8 mouse cellular contexts compared by ENCODE assay signal in the genomic region with DNA sequence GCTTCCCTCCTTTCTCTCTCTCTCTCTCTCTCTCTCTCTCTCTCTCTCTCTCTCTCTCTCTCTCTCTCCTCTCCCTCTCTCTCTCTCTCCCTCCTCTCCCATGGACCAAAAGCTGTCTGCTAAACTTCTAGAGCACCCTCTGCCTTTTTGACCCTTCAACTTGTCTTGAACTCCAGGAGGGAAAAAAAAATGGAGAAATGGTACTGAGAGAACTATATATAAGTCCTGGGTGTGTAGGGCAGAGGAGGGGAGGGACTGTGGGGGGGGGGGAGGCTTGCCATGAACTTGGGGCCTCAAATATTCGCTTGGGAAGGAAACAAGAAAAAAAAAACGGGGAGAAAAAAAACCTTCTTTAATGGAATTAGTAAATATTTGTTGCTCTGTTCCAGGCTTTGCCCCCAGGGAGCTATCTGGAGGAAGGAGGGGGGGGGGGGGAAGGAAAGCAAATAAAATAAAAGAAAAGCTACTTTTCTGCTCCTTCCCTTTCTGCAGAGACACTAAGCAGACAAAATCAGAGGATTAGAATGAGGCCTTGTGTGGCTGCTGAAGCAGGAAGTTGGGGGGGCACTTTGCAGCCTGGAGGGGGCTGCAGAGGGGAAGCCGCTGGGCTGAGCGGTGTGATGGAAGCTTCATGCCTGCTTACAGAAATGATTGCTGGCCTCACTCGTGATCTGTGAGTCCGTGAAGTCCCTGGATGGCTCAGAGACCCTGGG.
A peak's percentile ranks its signal among the peaks of the same experiment; 100 is the strongest.
DNase-seq lines count a peak whose midpoint lies in the region; ATAC-seq and TF ChIP-seq lines count a peak whose summit lies in the region.
"Had no signal": no experiment of that assay in that cellular context is flagged by ENCODE, and none has a peak within 500 bp of the region (broad histone marks: within the 10 kb centered on the region; RNA-seq: fewer than 3 reads in every experiment).

No protein-coding gene starts in this region.

- DNase-seq in lung, adult 2 months = no peak
- no peak for DNase-seq in heart, postnatal 0 days (ENCODE audit: low spot score)
- peak; percentile 22 to 37 for DNase-seq in thymus, postnatal 36 days
- no peak for DNase-seq in urinary bladder, postnatal 4 days (ENCODE audit: low spot score in 2 of 2)
- DNase-seq: cerebellum, postnatal 36 days had no signal

- TF ChIP-seq POLR2A in lung, adult 2 months (IDR thresholded peaks at IDR 0.05; ENCODE audit: borderline replicate concordance, extremely low read depth, low read depth, low read length) = no peak

- H3K9me3 ChIP-seq in lung, embryonic 16.5 days (ENCODE audit: control insufficient read depth, low read length) = no peaks in the 10 kb centered on the region
- H3K9me3 ChIP-seq in heart, postnatal 0 days (replicated peaks; ENCODE audit: control insufficient read depth, low read length) = no peaks in the 10 kb centered on the region; the same call in 1 of the 2 replicates
- H3K9me3 ChIP-seq in liver, embryonic 12.5 days (replicated peaks) = no peaks in the 10 kb centered on the region

- peak overlapping the region; percentile 37 for H3K27ac ChIP-seq in lung, embryonic 16.5 days (ENCODE audit: low read length)
- no peak overlapping the region for H3K27ac ChIP-seq in heart, postnatal 0 days (ENCODE audit: low read depth)
- peak overlapping the region; percentile 41; the same call in 1 of the 2 replicates for H3K27ac ChIP-seq in liver, embryonic 12.5 days

- TF ChIP-seq CTCF in lung, adult 2 months (IDR thresholded peaks at IDR 0.05; ENCODE audit: insufficient read depth, low read length) = no peak
- TF ChIP-seq CTCF in heart, postnatal 0 days (IDR thresholded peaks at IDR 0.05; ENCODE audit: low read depth) = no peak

- peak overlapping the region; percentile 23; the same call in 1 of the 2 replicates for H3K9ac ChIP-seq in lung, embryonic 16.5 days (ENCODE audit: low read length)
- H3K9ac ChIP-seq in heart, postnatal 0 days (replicated peaks; ENCODE audit: low read depth, low read length) = 0 out of 2 replicates have a peak overlapping the region, but pooled peaks have one; percentile 15
- H3K9ac ChIP-seq in liver, embryonic 12.5 days = no peak overlapping the region

- no peaks in the 10 kb centered on the region for H3K27me3 ChIP-seq in lung, embryonic 16.5 days (ENCODE audit: control insufficient read depth, insufficient read depth, low read depth, low read length)
- H3K27me3 ChIP-seq in heart, postnatal 0 days (ENCODE audit: control insufficient read depth, insufficient read depth, low read length) = 0 out of 2 replicates have a peak, but pooled peaks cover 3% of the 10 kb centered on the region
- H3K27me3 ChIP-seq in liver, embryonic 12.5 days (replicated peaks) = no peaks in the 10 kb centered on the region

- H3K4me2 ChIP-seq in lung, embryonic 16.5 days (ENCODE audit: low read depth, low read length) = no peak overlapping the region
- H3K4me2 ChIP-seq in heart, postnatal 0 days (ENCODE audit: low read depth, low read length) = no peak overlapping the region
- no peak overlapping the region for H3K4me2 ChIP-seq in liver, embryonic 12.5 days

- no peaks in the 10 kb centered on the region for H3K36me3 ChIP-seq in lung, embryonic 16.5 days (ENCODE audit: control insufficient read depth, insufficient read depth, low read length)
- H3K36me3 ChIP-seq in heart, postnatal 0 days (replicated peaks; ENCODE audit: control insufficient read depth, insufficient read depth, low read length) = no peaks in the 10 kb centered on the region
- H3K36me3 ChIP-seq in liver, embryonic 12.5 days = no peaks in the 10 kb centered on the region

- peak; percentile 71 for ATAC-seq in lung, embryonic 16.5 days (ENCODE audit: low read depth)
- no peak for ATAC-seq in heart, postnatal 0 days (ENCODE audit: insufficient read depth, low read depth)
- ATAC-seq in liver, embryonic 12.5 days = no peak
- no peak for ATAC-seq in frontal cortex, adult (ENCODE audit: low TSS enrichment)

- no peak for TF ChIP-seq EP300 in heart, postnatal 0 days (IDR thresholded peaks at IDR 0.05; ENCODE audit: low read depth)

- H3K4me1 ChIP-seq in lung, embryonic 16.5 days (replicated peaks; ENCODE audit: control insufficient read depth, insufficient read depth, low read length) = peaks cover 13% of the 10 kb centered on the region
- no peaks in the 10 kb centered on the region; the same call in 1 of the 2 replicates for H3K4me1 ChIP-seq in lung, adult 2 months (ENCODE audit: control insufficient read depth, insufficient read depth, low read length)
- H3K4me1 ChIP-seq in heart, postnatal 0 days (ENCODE audit: control insufficient read depth, insufficient read depth) = no peaks in the 10 kb centered on the region
- peaks cover 23% of the 10 kb centered on the region for H3K4me1 ChIP-seq in liver, embryonic 12.5 days

- 4% methylated on average over 6 of the region's 6 CpGs for WGBS in lung, embryonic 16.5 days
- 22% methylated on average over 6 of the region's 6 CpGs for WGBS in lung, adult 2 months
- WGBS in heart, postnatal 0 days = 16% methylated on average over 6 of the region's 6 CpGs
- WGBS in liver, embryonic 12.5 days (ENCODE audit: insufficient replicate concordance) = 3% methylated on average over 6 of the region's 6 CpGs

- no peak overlapping the region for H3K4me3 ChIP-seq in lung, embryonic 16.5 days (ENCODE audit: low read length)
- H3K4me3 ChIP-seq in lung, adult 2 months (replicated peaks; ENCODE audit: extremely low read depth, low read depth, low read length) = no peak overlapping the region
- no peak overlapping the region for H3K4me3 ChIP-seq in heart, postnatal 0 days (ENCODE audit: low read depth, low read length)
- no peak overlapping the region for H3K4me3 ChIP-seq in liver, embryonic 12.5 days

Comparison
In these comparisons a context has a peak if more than half of its experiments do, and no peak if none do; other contexts are left out.
1. DNase-seq: peak in thymus, postnatal 36 days (2 of 2); none in lung, adult 2 months (single experiment), heart, postnatal 0 days (single experiment) and urinary bladder, postnatal 4 days (0 of 2).